Mouse (Mus musculus): ENCODE measurements at regions not wholly inside any gene's neighbourhood (a gene's known extent, or its start where the extent isn't known, plus 50 kb on each side); places are given as distances from the start of the nearest gene placed in this dataset.

- DNase-seq (ENCODE audit: low read depth, low spot score), result no peak
- no peaks in the 10 kb centered on the region for H3K36me3 ChIP-seq (ENCODE audit: control insufficient read depth, insufficient read depth, low read length, poor library complexity, severe bottlenecking)
- no peaks in the 10 kb centered on the region for H3K27me3 ChIP-seq (ENCODE audit: control insufficient read depth, insufficient read depth, low read length, poor library complexity, severe bottlenecking)
Observed at GRCm38 (mm10) chr4:98221566-98221965, 161.5 kb downstream of the Tm2d1 start.

- no peak for DNase-seq (ENCODE audit: low read depth, low spot score)
- no peaks in the 10 kb centered on the region for H3K27me3 ChIP-seq (ENCODE audit: control insufficient read depth, insufficient read depth, low read length, poor library complexity, severe bottlenecking)
Observed at GRCm38 (mm10) chr4:98215218-98215617, 167.9 kb downstream of the Tm2d1 start.

GRCm38 (mm10) chr4:98207446-98207845, 175.7 kb downstream of the Tm2d1 start:
- H3K36me3 ChIP-seq (ENCODE audit: control insufficient read depth, insufficient read depth, low read length, poor library complexity, severe bottlenecking), result no peaks in the 10 kb centered on the region
- H3K27me3 ChIP-seq (ENCODE audit: control insufficient read depth, insufficient read depth, low read length, poor library complexity, severe bottlenecking), result no peaks in the 10 kb centered on the region
- DNase-seq (ENCODE audit: low read depth, low spot score), result no peak

More at GRCm38 (mm10) chr4:98215218-98215617, 167.9 kb downstream of the Tm2d1 start:
- H3K36me3 ChIP-seq (ENCODE audit: control insufficient read depth, insufficient read depth, low read length, poor library complexity, severe bottlenecking), result no peaks in the 10 kb centered on the region

- Histone ChIP-seq H3K36me3 (ENCODE audit: control insufficient read depth, insufficient read depth, low read length, poor library complexity, severe bottlenecking) (no peaks in the 10 kb centered on the region), H3K27me3 (ENCODE audit: control insufficient read depth, insufficient read depth, low read length, poor library complexity, severe bottlenecking) (no peaks in the 10 kb centered on the region)
- no peak for DNase-seq (ENCODE audit: low read depth, low spot score)
Observed at GRCm38 (mm10) chr4:98206245-98206970, 176.7 kb downstream of the Tm2d1 start.

- Histone ChIP-seq H3K36me3 (ENCODE audit: control insufficient read depth, insufficient read depth, low read length, poor library complexity, severe bottlenecking) (no peaks in the 10 kb centered on the region), H3K27me3 (ENCODE audit: control insufficient read depth, insufficient read depth, low read length, poor library complexity, severe bottlenecking) (no peaks in the 10 kb centered on the region)
- no peak for DNase-seq (ENCODE audit: low read depth, low spot score)
Observed at GRCm38 (mm10) chr4:98203129-98203528, 180.0 kb downstream of the Tm2d1 start.

GRCm38 (mm10) chr4:98202232-98202631, 180.9 kb downstream of the Tm2d1 start:
- no peaks in the 10 kb centered on the region for H3K27me3 ChIP-seq (ENCODE audit: control insufficient read depth, insufficient read depth, low read length, poor library complexity, severe bottlenecking)

GRCm38 (mm10) chr4:98201102-98201501, 182.0 kb downstream of the Tm2d1 start:
- DNase-seq (ENCODE audit: low read depth, low spot score), result no peak
- Histone ChIP-seq H3K36me3 (ENCODE audit: control insufficient read depth, insufficient read depth, low read length, poor library complexity, severe bottlenecking) (no peaks in the 10 kb centered on the region), H3K27me3 (ENCODE audit: control insufficient read depth, insufficient read depth, low read length, poor library complexity, severe bottlenecking) (no peaks in the 10 kb centered on the region)

More at GRCm38 (mm10) chr4:98202232-98202631, 180.9 kb downstream of the Tm2d1 start:
- no peaks in the 10 kb centered on the region for H3K36me3 ChIP-seq (ENCODE audit: control insufficient read depth, insufficient read depth, low read length, poor library complexity, severe bottlenecking)
- peak; percentile 61 for DNase-seq (ENCODE audit: low read depth, low spot score)

GRCm38 (mm10) chr4:98200701-98201100, 182.4 kb downstream of the Tm2d1 start:
- no peak for DNase-seq (ENCODE audit: low read depth, low spot score)
- H3K27me3 ChIP-seq (ENCODE audit: control insufficient read depth, insufficient read depth, low read length, poor library complexity, severe bottlenecking), result no peaks in the 10 kb centered on the region
- H3K36me3 ChIP-seq (ENCODE audit: control insufficient read depth, insufficient read depth, low read length, poor library complexity, severe bottlenecking), result no peaks in the 10 kb centered on the region

- H3K36me3 ChIP-seq (ENCODE audit: control insufficient read depth, insufficient read depth, low read length, poor library complexity, severe bottlenecking), result no peaks in the 10 kb centered on the region
- H3K27me3 ChIP-seq (ENCODE audit: control insufficient read depth, insufficient read depth, low read length, poor library complexity, severe bottlenecking), result no peaks in the 10 kb centered on the region; the same call in 1 of the 2 replicates
- no peak for DNase-seq (ENCODE audit: low read depth, low spot score)
Observed at GRCm38 (mm10) chr4:98190318-98190717, 192.8 kb downstream of the Tm2d1 start.

- no peaks in the 10 kb centered on the region; the same call in 1 of the 2 replicates for H3K27me3 ChIP-seq (ENCODE audit: control insufficient read depth, insufficient read depth, low read length, poor library complexity, severe bottlenecking)
- DNase-seq (ENCODE audit: low read depth, low spot score), result no peak
- H3K36me3 ChIP-seq (ENCODE audit: control insufficient read depth, insufficient read depth, low read length, poor library complexity, severe bottlenecking), result no peaks in the 10 kb centered on the region
Observed at GRCm38 (mm10) chr4:98189894-98190293, 193.2 kb downstream of the Tm2d1 start.

- no peak for DNase-seq (ENCODE audit: low read depth, low spot score)
- H3K36me3 ChIP-seq (ENCODE audit: control insufficient read depth, insufficient read depth, low read length, poor library complexity, severe bottlenecking), result no peaks in the 10 kb centered on the region
- no peaks in the 10 kb centered on the region; the same call in 1 of the 2 replicates for H3K27me3 ChIP-seq (ENCODE audit: control insufficient read depth, insufficient read depth, low read length, poor library complexity, severe bottlenecking)
Observed at GRCm38 (mm10) chr4:98188944-98189343, 194.2 kb downstream of the Tm2d1 start.

- no peaks in the 10 kb centered on the region for H3K27me3 ChIP-seq (ENCODE audit: control insufficient read depth, insufficient read depth, low read length, poor library complexity, severe bottlenecking)
- no peaks in the 10 kb centered on the region for H3K36me3 ChIP-seq (ENCODE audit: control insufficient read depth, insufficient read depth, low read length, poor library complexity, severe bottlenecking)
- DNase-seq (ENCODE audit: low read depth, low spot score), result no peak
Observed at GRCm38 (mm10) chr4:98187038-98187437, 196.1 kb downstream of the Tm2d1 start.

GRCm38 (mm10) chr4:98182053-98182355, 201.1 kb downstream of the Tm2d1 start:
- H3K27me3 ChIP-seq (ENCODE audit: control insufficient read depth, insufficient read depth, low read length, poor library complexity, severe bottlenecking), result no peaks in the 10 kb centered on the region
- no peaks in the 10 kb centered on the region for H3K36me3 ChIP-seq (ENCODE audit: control insufficient read depth, insufficient read depth, low read length, poor library complexity, severe bottlenecking)
- DNase-seq (ENCODE audit: low read depth, low spot score), result no peak

- H3K27me3 ChIP-seq (ENCODE audit: control insufficient read depth, insufficient read depth, low read length, poor library complexity, severe bottlenecking), result no peaks in the 10 kb centered on the region
Observed at GRCm38 (mm10) chr4:98181185-98182052, 201.7 kb downstream of the Tm2d1 start.

GRCm38 (mm10) chr4:98180336-98180735, 202.8 kb downstream of the Tm2d1 start:
- no peaks in the 10 kb centered on the region for H3K36me3 ChIP-seq (ENCODE audit: control insufficient read depth, insufficient read depth, low read length, poor library complexity, severe bottlenecking)
- H3K27me3 ChIP-seq (ENCODE audit: control insufficient read depth, insufficient read depth, low read length, poor library complexity, severe bottlenecking), result no peaks in the 10 kb centered on the region
- no peak for DNase-seq (ENCODE audit: low read depth, low spot score)

More at GRCm38 (mm10) chr4:98181185-98182052, 201.7 kb downstream of the Tm2d1 start:
- H3K36me3 ChIP-seq (ENCODE audit: control insufficient read depth, insufficient read depth, low read length, poor library complexity, severe bottlenecking), result no peaks in the 10 kb centered on the region
- DNase-seq (ENCODE audit: low read depth, low spot score), result no peak

Measured in splenic B cell, adult 2 months (primary cell).